Mouse (Mus musculus): Measurements from ENCODE around the gene Gprin1.
"Not testable (repeated sequence)": the region's sequence is repeated elsewhere in the genome, so short reads cannot be mapped to it uniquely, and the experiment has no call there.

Gprin1 gene

GRCm38 (mm10) chr13:54749864-54750411 is at the start of gene Gprin1:
Gprin1 (minus strand) TSS chr13:54749874.
- no peak for DNase-seq

- no peak for DNase-seq
Measured at GRCm38 (mm10) chr13:54798740-54799139, 49.1 kb upstream of the Gprin1 start.

- no peak for DNase-seq
Measured at GRCm38 (mm10) chr13:54797861-54798643, 48.4 kb upstream of the Gprin1 start.

GRCm38 (mm10) chr13:54797356-54797755 is 47.7 kb upstream of the Gprin1 start:
- DNase-seq = peak; percentile 44

- no peak for DNase-seq
Measured at GRCm38 (mm10) chr13:54794843-54795242, 45.2 kb upstream of the Gprin1 start.

- DNase-seq = no peak
Measured at GRCm38 (mm10) chr13:54794002-54794577, 44.4 kb upstream of the Gprin1 start.

GRCm38 (mm10) chr13:54792259-54793230 is 42.9 kb upstream of the Gprin1 start:
- peak; percentile 60 for DNase-seq

GRCm38 (mm10) chr13:54789561-54790397 is 40.1 kb upstream of the Gprin1 start:
- peak; percentile 31 for DNase-seq

- DNase-seq = peak; percentile 77
Measured at GRCm38 (mm10) chr13:54788740-54789560, 39.3 kb upstream of the Gprin1 start, which contains the start of gene Tspan17. Tspan17 (plus strand) TSS chr13:54789377.

- DNase-seq = not testable (repeated sequence)
Measured at GRCm38 (mm10) chr13:54787591-54787990, 37.9 kb upstream of the Gprin1 start.

GRCm38 (mm10) chr13:54783698-54784097 is 34.0 kb upstream of the Gprin1 start, which contains the start of gene Eif4e1b:
Eif4e1b (plus strand) TSS chr13:54783998.
- DNase-seq = no peak

- DNase-seq = no peak
Measured at GRCm38 (mm10) chr13:54783235-54783634, 33.6 kb upstream of the Gprin1 start.

- DNase-seq = no peak
Measured at GRCm38 (mm10) chr13:54781086-54781485, 31.4 kb upstream of the Gprin1 start.

GRCm38 (mm10) chr13:54780592-54780991 is 30.9 kb upstream of the Gprin1 start:
- no peak for DNase-seq

- DNase-seq = no peak
Measured at GRCm38 (mm10) chr13:54767012-54767411, 17.3 kb upstream of the Gprin1 start.

GRCm38 (mm10) chr13:54766192-54766768 is 16.6 kb upstream of the Gprin1 start, which contains the start of gene Sncb:
Sncb (minus strand) TSS chr13:54766595.
- peak; percentile 87 for DNase-seq

GRCm38 (mm10) chr13:54765281-54766191 is 15.9 kb upstream of the Gprin1 start:
- DNase-seq = peak; percentile 25

- no peak for DNase-seq
Measured at GRCm38 (mm10) chr13:54760906-54761305, 11.2 kb upstream of the Gprin1 start.

- DNase-seq = no peak
Measured at GRCm38 (mm10) chr13:54760164-54760795, 10.6 kb upstream of the Gprin1 start.
